Mouse (Mus musculus): ENCODE measurements at regions not wholly inside any gene's neighbourhood (a gene's known extent, or its start where the extent isn't known, plus 50 kb on each side); places are given as distances from the start of the nearest gene placed in this dataset.
A peak's percentile ranks its signal among the peaks of the same experiment; 100 is the strongest.

DNA sequence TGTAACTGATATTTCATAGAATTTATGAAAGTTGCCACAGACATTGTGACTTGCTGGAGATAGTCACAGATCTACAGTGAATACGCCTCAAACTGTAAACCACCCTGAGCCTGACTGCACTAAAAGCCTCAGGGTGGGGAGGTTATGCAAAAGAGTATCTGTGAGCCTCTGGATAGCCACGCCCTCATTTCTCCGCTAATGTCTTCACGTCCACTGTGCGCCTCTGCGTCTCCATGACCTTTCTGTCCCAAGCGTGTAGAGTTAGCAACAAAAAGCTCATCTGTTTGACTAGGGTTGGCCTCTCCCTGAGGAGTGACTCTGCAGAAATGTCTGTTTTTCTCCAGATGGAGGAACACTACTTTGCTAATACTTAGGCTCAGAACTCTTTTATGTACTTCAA, 170.8 kb upstream of the Gm49356 start:
- DNase-seq = no peak

DNA sequence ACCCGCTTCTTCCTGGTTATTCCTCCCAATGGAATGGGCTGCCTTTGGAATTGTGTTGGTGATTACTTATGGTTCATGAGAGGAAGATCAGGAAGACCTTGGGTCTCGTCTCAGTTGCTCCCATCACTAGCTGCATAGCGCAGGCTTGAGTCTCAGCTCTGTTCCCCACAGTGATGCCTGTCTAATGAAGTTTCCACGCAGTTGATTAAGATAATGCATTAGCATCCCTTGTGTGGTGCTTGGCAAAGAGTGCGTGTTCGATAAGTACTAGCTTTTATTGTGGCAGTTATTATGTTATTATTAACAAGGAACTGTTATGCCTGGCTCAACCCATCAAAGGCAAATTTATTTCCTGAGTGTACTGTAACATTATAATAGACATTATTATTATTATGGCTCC, 169.7 kb upstream of the Gm49356 start:
- no peak for DNase-seq

DNA sequence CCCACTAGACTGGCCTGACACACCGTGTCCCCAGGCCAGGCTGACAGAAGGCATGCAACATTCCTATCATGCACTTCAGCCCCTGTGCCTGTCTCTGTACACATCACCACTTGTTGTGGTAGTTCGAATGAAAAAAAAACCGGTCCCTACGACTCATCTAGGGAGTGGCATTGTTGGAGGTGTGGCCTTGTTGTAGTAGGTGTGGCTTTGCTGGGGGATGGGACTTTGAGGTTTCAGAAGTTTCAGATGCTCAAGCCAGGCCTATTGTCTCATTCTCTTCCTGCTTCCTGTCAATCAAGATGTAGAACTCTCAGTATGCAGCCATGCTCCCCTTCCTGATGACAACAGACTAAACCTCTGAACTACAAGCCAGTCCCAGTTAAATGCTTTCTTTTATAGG, 162.1 kb upstream of the Gm49356 start:
- DNase-seq = no peak

DNA sequence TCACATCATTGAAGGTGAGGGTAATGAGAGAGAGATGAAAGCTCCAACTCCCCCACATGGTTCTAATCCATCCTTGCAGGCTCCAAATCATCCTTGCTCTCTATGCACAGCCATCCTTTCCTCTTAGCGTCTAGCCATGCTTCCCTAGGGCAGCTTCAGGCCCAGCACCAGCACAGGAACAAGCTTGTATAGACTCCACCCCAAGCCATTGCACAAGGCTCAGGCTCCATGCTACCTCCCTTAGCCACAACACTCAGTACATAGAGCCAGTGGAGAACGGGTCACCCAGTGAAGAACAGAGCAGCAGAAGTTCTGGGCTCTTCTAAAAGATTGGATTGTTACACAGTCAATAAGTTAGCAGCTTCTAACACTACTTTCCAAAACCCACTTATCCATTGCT, 160.8 kb upstream of the Gm49356 start:
- no peak for DNase-seq

DNA sequence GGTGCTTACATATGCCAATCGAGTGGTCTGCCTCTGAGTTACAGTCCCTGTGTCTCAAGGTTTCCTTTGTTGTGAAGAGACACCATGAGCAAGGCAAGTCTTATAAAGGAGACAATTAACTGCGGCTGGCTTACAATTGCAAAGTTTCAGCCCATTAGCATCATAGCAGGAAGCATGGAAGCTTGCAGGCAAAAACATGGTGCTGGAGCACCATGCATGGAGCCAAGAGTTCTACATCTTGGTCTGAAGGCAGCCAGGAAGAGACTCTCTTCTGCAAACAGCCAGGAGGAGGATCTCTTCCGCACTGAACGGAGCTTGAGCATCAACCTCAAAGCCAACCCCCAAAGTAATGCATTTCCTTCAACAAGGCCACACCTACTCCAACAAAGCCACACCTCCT, 158.2 kb upstream of the Gm49356 start:
- DNase-seq = no peak

DNA sequence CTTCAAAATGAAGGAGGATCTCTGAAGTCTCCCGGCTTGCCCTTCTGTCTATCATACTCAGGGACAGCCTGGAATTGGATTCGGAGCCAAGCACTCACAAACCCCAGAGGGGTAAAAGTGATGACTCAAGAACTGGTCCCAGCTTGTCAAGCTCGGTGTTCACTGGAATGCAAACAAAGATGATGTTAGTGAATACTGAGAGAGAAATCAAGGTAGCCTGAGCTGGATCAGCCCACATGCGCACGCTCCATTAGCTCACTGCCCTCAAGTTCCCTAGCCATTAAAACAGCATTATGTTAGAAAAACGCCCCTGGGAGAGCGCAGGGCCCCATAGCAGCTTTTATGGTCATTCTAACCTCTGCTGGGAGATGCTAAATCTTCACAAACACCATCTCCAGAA, 157.8 kb upstream of the Gm49356 start:
- DNase-seq = no peak

DNA sequence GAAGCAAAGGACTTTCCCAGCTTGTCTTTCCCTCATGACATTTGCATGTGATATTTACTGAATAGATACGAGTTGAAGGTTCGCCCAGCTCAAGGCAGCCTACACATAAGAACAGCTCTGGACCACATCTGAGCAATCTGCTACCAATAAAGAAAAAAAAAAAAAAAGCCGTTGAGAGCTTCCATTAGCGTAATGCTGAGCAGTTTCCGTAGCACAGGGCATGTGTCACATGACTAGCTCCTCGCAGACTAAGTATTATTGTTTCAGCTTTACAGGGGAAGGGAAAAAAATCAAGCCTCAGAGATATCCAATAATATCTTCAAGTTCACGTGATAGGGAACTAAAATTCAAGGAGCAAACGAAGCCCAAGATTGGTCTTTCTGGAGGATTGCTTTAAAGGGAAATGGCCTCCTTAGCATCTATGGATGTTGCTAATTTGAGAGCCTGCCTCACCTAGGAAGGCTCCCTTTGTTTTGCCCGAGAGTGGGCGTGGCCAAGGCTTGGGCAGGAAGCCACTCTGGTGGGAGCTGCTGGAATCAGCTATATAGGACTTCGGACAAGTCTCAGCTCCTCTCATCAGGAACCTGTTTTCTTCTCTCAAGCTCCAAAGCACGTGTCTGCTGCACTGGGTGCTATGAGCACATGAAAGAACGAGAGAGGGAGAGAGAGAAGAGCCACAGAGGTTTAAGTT, 157.0 kb upstream of the Gm49356 start:
- peak; percentile 52 for DNase-seq
